Mouse (Mus musculus) neural tube, embryonic 14.5 days (tissue): ENCODE measurements around the gene Serpina9. TPM values are rescaled to one million over a fixed set of nuclear protein-coding genes. Genes with fewer than 3 reads are reported as not detected.

ENCODE experiments used
- ATAC-seq: fragments of 200-750 bp; cut with Nextera tagmentation; 2 replicates; pipeline ENCODE4 v1.8.0; 2017; ENCODE audit warnings: low read depth, mild to moderate bottlenecking, moderate TSS enrichment, moderate library complexity
- H3K27ac ChIP-seq: fragments of 300-500 bp; sonication (generic); 2 replicates; pipeline ENCODE4 v1.5.1; 2014; ENCODE audit warnings: low read depth, mild to moderate bottlenecking, control low read depth, low read length, moderate library complexity, mixed read lengths
- H3K27me3 ChIP-seq: fragments of 300-500 bp; sonication (generic); 2 replicates; pipeline ENCODE4 v1.6.1; 2014; ENCODE audit warnings: low read length; ENCODE audit not compliant: control insufficient read depth, insufficient read depth
- H3K36me3 ChIP-seq: fragments of 300-500 bp; sonication (generic); 2 replicates; pipeline ENCODE4 v1.6.1; 2014; ENCODE audit warnings: low read length, mixed read lengths; ENCODE audit not compliant: control insufficient read depth, insufficient read depth
- H3K4me1 ChIP-seq: fragments of 300-500 bp; sonication (generic); 2 replicates; pipeline ENCODE4 v1.6.1; 2014; ENCODE audit warnings: low read length; ENCODE audit not compliant: control insufficient read depth, insufficient read depth
- H3K4me2 ChIP-seq: fragments of 300-500 bp; sonication (generic); 2 replicates; pipeline ENCODE4 v1.6.1; 2014; ENCODE audit warnings: mild to moderate bottlenecking, low read depth, low read length, control low read depth
- H3K4me3 ChIP-seq: fragments of 300-500 bp; sonication (generic); 2 replicates; pipeline ENCODE4 v1.5.1; 2014; ENCODE audit warnings: low read depth, low read length, control low read depth, mixed read lengths
- H3K9ac ChIP-seq: fragments of 300-500 bp; sonication (generic); replicated peaks from 2 replicates; pipeline ENCODE4 v1.6.1; 2014; ENCODE audit warnings: low read depth, mild to moderate bottlenecking, control low read depth, low read length, mixed read lengths
- H3K9me3 ChIP-seq: fragments of 300-500 bp; sonication (generic); 2 replicates; pipeline ENCODE4 v1.6.1; 2016; ENCODE audit warnings: low read length; ENCODE audit not compliant: control insufficient read depth
- WGBS: fragments of 180-500 bp; shearing (Covaris S2); extraction: QIAGEN DNeasy Blood & Tissue Kit; methylation state at CpG from one replicate; pipeline ENCODE4 v1.1.7; 2014; 5-methylcytosine and 5-hydroxymethylcytosine counted together
- polyA plus RNA-seq: library from polyadenylated mRNA; unstranded; fragments of >200 nt; fragmentation: Nextera tagmentation; extraction: Ambion mirVana; gene quantifications from 2 replicates; pipeline ENCODE4 v1.2.1, GENCODE M21; 2014

The Serpina9 gene
- polyA plus RNA-seq, 1 experiment from 2014 or later = not detected

DNA sequence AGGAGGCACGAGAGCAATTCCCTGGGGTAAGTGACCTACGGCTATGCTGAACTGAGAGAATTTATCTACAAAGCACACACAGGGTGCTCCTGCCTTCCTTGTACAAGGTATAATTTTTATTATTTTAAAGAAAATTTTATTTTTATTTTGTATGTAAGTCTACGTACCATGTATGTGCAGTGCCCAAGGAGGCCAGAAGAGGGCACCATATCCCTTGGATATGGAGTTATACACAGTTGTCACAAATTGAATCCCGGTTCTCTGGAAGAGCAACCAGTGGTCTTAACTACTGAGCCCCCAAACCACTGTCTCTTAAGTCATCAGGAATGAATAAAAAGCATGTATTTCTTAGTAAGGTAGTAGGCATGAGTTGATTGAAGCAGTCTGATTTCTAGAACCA is 28.6 kb downstream of the Serpina9 start:
- H3K9me3 ChIP-seq = no peaks in the 10 kb centered on the region
- no peak for ATAC-seq
- no peaks in the 10 kb centered on the region for H3K36me3 ChIP-seq
- WGBS = 60% methylated on average over 4 of the region's 4 CpGs
- H3K4me3 ChIP-seq = no peak overlapping the region
- H3K27ac ChIP-seq = no peak overlapping the region
- H3K27me3 ChIP-seq = no peaks in the 10 kb centered on the region
- no peak overlapping the region for H3K9ac ChIP-seq
- H3K4me1 ChIP-seq = no peaks in the 10 kb centered on the region
- H3K4me2 ChIP-seq = no peak overlapping the region

DNA sequence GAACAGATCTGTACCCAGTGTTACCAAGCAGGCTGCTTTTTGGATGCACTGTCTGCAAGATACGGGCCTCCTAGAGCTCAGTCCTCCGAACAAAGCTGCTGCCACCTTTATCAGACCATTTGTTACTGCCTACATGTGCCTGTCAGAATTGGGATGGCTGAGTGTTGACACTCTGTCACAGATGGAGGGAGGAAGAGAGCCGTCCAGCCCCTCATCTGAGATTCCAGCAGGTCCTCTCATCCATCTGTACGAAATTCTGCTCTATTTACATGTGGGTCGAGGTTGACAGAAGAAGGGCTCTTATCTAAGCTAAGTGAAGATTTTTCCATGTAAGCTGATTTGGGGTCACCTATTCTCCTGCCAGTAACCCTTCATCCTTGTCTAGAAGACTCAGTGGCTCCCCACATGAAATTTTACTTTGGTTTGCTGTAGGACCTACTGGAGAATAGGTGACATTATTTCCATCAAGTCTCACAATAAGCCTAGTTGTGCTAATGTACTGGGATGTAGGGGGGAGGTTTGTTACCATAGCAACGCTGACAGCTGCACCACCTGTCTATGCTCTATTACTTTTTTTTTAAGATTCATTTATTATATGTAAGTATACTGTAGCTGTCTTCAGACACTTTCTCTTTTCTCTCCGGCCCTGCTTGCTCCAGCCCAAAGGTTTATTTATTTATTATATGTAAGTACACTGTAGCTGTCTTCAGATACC is 31.8 kb downstream of the Serpina9 start:
- no peak overlapping the region for H3K4me3 ChIP-seq
- ATAC-seq = no peak
- no peaks in the 10 kb centered on the region for H3K9me3 ChIP-seq
- H3K27ac ChIP-seq = no peak overlapping the region
- no peaks in the 10 kb centered on the region for H3K4me1 ChIP-seq
- no peak overlapping the region for H3K9ac ChIP-seq
- 85% methylated on average over 7 of the region's 7 CpGs for WGBS
- H3K4me2 ChIP-seq = no peak overlapping the region
- no peaks in the 10 kb centered on the region for H3K36me3 ChIP-seq
- no peaks in the 10 kb centered on the region for H3K27me3 ChIP-seq

- no peak overlapping the region for H3K27ac ChIP-seq
- no peak for ATAC-seq
- H3K9me3 ChIP-seq = no peaks in the 10 kb centered on the region
- no peak overlapping the region for H3K4me2 ChIP-seq
- no peak overlapping the region for H3K9ac ChIP-seq
- WGBS = 87% methylated on average over 10 of the region's 10 CpGs
- no peaks in the 10 kb centered on the region for H3K27me3 ChIP-seq
- H3K4me3 ChIP-seq = no peak overlapping the region
- H3K4me1 ChIP-seq = no peaks in the 10 kb centered on the region
- H3K36me3 ChIP-seq = no peaks in the 10 kb centered on the region
Observed at GRCm38 (mm10) chr12:103978294-103978693, 35.3 kb downstream of the Serpina9 start.

- no peak for ATAC-seq
- Histone ChIP-seq H3K4me3 (no peak overlapping the region), H3K27ac (no peak overlapping the region), H3K4me2 (no peak overlapping the region), H3K9ac (no peak overlapping the region), H3K27me3 (no peaks in the 10 kb centered on the region), H3K9me3 (no peaks in the 10 kb centered on the region), H3K4me1 (no peaks in the 10 kb centered on the region), H3K36me3 (no peaks in the 10 kb centered on the region)
- 41% methylated on average over 5 of the region's 5 CpGs for WGBS
Observed at GRCm38 (mm10) chr12:103977846-103978245, 35.7 kb downstream of the Serpina9 start.

DNA sequence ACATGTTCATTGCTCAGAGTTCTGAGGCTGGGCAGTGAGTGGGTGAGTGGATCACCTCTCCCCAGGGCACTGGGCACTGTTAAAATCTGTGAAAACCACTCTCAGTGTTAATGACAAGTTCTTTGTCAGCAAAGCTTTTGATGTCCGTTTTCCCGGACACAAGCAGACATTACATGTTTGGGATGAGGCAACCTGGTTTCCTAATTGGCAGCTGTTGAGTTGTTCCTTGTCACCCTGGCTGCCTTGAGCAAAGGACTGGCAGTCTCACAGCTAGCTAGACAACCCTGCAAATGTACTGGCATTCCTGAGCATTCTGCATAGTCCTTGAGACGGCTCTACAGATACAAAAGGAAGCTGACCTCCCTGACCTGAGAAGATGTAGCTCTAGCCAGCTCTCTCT is 36.5 kb downstream of the Serpina9 start:
- no peaks in the 10 kb centered on the region for H3K27me3 ChIP-seq
- no peak overlapping the region for H3K27ac ChIP-seq
- H3K4me2 ChIP-seq = no peak overlapping the region
- H3K4me3 ChIP-seq = no peak overlapping the region
- ATAC-seq = no peak
- H3K9ac ChIP-seq = no peak overlapping the region
- 72% methylated on average over 3 of the region's 3 CpGs for WGBS
- H3K36me3 ChIP-seq = no peaks in the 10 kb centered on the region
- no peaks in the 10 kb centered on the region for H3K9me3 ChIP-seq
- H3K4me1 ChIP-seq = no peaks in the 10 kb centered on the region

- Histone ChIP-seq H3K36me3 (no peaks in the 10 kb centered on the region), H3K9ac (no peak overlapping the region), H3K27me3 (no peaks in the 10 kb centered on the region), H3K9me3 (no peaks in the 10 kb centered on the region), H3K4me3 (no peak overlapping the region), H3K4me2 (no peak overlapping the region), H3K4me1 (no peaks in the 10 kb centered on the region), H3K27ac (no peak overlapping the region)
- 91% methylated on average over 4 of the region's 4 CpGs for WGBS
- no peak for ATAC-seq
Observed at GRCm38 (mm10) chr12:103971080-103971479, 42.5 kb downstream of the Serpina9 start.

- no peak overlapping the region for H3K9ac ChIP-seq
- 94% methylated on average over 9 of the region's 9 CpGs for WGBS
- H3K9me3 ChIP-seq = no peaks in the 10 kb centered on the region
- no peaks in the 10 kb centered on the region for H3K4me1 ChIP-seq
- H3K4me2 ChIP-seq = no peak overlapping the region
- no peaks in the 10 kb centered on the region for H3K36me3 ChIP-seq
- H3K4me3 ChIP-seq = no peak overlapping the region
- no peak for ATAC-seq
- H3K27me3 ChIP-seq = no peaks in the 10 kb centered on the region
- H3K27ac ChIP-seq = no peak overlapping the region
Observed at GRCm38 (mm10) chr12:103969577-103970116, 43.9 kb downstream of the Serpina9 start.

GRCm38 (mm10) chr12:103966761-103967160 is 46.8 kb downstream of the Serpina9 start:
- Histone ChIP-seq H3K36me3 (no peaks in the 10 kb centered on the region), H3K4me3 (no peak overlapping the region), H3K9ac (no peak overlapping the region), H3K4me1 (no peaks in the 10 kb centered on the region), H3K4me2 (no peak overlapping the region), H3K27ac (no peak overlapping the region), H3K27me3 (no peaks in the 10 kb centered on the region), H3K9me3 (no peaks in the 10 kb centered on the region)
- WGBS = 84% methylated on average over 3 of the region's 3 CpGs
- no peak for ATAC-seq

DNA sequence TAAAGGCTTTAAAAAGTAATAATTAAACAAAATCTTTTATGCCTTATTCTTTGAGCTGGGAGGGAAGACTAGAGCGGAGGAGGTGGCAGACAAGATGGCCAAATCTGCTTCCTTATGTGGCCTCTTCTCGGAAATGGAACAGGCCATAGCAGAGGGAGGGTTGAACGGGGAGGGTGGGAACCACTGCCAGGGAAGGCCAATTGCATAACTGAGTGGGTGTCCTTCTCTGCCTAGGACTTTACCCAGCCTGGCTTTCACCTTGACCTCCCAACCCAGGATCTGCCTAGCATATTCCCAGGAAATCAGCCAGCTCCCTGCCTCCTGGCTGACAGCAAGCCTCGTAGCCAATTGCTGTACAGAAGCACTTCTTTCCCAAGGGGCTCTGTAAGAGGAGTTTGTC is 50.3 kb downstream of the Serpina9 start:
- no peaks in the 10 kb centered on the region for H3K27me3 ChIP-seq
- H3K9me3 ChIP-seq = no peaks in the 10 kb centered on the region
- H3K27ac ChIP-seq = no peak overlapping the region
- 88% methylated on average over 4 of the region's 4 CpGs for WGBS
- ATAC-seq = no peak
- H3K4me3 ChIP-seq = no peak overlapping the region
- no peaks in the 10 kb centered on the region for H3K36me3 ChIP-seq
- no peak overlapping the region for H3K9ac ChIP-seq
- H3K4me2 ChIP-seq = no peak overlapping the region
- no peaks in the 10 kb centered on the region for H3K4me1 ChIP-seq
